Mouse (Mus musculus): ENCODE results near the gene Prph2.

Gene Prph2

DNA sequence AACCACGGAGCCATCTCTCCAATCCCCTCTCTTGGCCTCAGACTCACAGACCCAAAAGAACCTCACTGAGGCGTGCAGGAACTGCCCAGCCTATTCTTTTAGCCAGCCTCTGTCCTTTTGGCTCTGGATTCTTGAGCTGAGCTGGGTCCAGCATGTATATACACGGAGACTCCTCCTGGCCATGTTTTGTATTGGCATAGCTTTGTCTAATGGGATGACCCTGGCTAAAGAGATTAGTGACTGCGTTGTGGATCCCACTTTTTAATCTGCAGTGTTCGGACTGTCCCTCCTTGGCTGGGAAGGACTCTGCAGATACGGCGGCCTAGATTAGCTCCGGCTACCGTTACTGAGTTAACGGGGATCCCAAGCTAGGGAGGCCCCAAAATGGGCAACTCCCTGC, at the start of gene Prph2:
Gene Prph2, plus strand, starts transcription at position 274 of the 400 bp plus-strand sequence.
- no peak for DNase-seq

DNA sequence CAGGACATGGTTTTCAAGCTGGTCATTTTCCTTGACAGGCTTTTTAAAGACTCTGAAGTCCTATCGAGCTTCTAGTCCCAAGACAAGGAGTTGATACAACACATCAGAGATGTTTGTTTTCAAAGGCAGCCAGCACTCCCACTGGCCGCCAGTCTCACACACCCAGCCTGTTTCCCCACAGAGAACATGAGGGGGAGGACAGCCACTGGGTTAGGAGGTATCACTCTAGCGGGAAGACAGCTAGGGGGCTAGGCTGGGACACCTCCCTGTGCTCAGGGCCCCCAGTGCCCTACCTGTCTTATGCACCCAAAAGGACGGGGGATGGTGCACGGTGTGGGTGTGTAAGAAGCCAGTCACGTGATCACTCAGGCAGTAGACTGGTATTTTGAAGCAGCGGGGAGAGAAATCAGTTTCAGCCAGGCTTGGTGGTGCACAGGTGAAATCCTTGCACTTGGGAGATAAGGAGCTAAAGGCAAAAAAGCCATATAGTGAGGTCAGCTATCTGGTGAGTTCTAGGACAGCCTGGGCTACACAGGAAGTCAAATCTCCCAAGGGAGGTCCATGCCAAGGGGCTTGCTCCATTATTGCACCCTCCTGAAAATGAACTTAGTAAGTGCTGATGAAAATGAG, 45.6 kb upstream of the Prph2 start:
- no peak for DNase-seq

DNA sequence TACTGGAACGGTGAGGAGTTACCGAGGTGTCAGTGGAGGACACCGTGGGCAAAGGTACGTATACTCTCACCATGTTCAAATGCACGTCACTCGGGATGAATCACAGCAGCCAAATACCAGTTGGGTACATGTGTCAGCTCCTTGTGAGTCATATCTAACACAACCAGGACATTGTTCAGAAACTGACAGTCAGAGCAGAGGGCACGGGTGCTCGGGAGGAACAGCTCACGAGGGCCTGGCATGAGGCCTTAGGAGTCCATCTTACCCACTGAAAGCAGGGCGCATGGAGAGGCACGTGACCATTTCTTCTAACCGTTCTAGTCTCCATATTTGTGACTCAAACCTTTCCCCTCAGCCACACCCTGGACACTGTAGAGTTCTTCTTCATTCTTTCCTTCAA, 43.4 kb upstream of the Prph2 start:
- DNase-seq = no peak

DNA sequence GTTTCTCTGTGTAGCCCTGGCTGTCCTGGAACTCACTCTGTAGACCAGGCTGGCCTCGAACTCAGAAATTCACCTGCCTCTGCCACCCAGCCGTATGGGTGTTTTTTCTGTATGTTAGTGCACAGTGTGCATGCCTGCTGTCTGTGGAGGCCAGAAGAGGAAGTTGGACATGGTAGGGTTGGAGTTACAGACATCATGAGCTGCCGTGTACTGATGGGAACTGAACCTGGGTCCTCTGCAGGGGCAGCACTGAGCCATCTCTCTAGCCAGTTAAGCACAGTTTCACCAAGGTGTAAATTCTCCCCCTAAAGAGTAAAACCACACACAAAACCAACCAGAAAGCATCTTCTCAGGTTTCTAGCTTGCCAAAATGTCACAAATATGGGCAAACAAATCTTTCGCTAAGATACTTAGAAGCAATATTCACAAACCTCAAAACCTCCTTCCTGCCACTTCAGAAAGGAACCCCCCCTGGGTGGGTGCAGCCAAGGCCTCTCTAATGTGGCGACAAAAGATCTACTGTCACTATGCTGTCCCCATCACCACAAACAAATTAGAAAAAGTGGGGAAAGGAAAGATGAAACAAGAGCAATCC, 40.0 kb upstream of the Prph2 start:
- DNase-seq = no peak

DNA sequence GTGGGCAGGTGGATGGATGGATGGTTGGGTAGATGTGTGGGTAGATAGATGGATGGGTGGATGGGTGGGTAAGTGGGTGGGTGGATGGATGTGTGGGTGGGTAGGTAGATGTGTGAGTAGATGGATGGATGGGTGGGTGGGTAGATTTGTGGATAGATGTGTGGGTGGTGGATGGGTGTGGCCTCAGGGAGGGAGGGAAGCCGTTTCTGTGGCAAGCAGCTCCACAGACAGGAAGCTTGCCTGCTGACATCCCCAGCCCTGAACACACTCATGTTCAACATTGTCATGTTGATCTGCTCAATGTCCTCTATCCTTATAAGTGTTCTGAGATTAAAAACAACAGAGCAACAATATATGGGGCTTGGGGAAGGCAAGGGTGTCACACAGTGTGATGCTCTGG, 39.3 kb upstream of the Prph2 start:
- DNase-seq = no peak

DNA sequence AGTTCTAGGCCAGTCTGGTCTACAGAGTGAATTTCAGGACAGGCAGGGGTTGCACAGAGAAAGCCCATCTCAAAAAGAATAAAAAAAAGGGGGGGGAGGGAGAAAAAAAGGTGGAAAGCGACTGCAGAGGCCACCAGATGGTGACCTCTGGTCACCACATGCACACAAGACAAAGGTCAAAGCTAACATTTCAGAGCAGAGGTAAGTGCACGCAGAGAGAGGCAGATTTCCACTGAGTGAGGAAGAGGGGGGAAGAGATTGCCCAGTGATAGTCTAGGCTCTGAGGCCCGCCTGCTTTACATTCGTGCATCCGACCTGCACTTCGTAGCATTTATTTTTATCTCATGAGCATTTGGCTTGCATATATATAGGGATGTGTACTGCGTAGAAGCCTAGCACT, 37.5 kb upstream of the Prph2 start:
- no peak for DNase-seq

DNA sequence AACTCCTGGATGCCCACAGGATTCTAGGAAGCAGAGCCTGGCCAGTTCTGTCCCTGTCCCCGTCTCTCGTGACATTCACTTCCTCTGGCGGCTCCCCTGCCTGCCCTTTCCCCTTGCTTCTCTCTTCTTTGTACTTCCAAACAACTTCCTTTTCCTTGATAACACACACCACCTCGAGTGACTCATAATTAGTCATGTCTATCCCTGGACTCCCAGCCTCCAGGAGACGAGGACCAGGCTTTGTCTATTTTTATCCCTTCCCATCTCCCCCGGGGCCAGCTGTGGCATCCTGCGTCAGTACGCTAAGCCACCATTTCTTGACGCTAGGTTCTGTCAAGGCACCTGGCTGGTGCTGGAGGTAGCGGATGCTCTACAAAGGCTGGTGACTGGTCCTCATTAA, 36.1 kb upstream of the Prph2 start:
- no peak for DNase-seq

DNA sequence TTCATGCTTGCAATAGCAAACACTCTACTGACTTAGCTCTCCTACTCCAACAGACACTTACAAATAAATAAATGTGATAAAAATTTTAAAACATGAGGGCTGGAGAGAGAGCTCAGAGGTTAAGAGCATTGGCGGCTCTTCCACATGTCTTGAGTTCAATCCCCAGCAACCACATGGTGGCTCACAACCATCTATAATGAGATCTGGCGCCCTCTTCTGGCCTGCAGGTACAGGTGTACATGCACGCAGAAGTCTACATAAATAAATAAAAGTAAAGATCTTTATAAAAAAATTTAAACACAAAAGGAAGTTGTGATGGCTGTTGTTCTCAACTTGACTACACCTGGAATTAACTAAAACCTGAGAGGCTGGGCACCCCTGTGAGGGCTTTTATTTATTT, 34.6 kb upstream of the Prph2 start:
- DNase-seq = no peak

DNA sequence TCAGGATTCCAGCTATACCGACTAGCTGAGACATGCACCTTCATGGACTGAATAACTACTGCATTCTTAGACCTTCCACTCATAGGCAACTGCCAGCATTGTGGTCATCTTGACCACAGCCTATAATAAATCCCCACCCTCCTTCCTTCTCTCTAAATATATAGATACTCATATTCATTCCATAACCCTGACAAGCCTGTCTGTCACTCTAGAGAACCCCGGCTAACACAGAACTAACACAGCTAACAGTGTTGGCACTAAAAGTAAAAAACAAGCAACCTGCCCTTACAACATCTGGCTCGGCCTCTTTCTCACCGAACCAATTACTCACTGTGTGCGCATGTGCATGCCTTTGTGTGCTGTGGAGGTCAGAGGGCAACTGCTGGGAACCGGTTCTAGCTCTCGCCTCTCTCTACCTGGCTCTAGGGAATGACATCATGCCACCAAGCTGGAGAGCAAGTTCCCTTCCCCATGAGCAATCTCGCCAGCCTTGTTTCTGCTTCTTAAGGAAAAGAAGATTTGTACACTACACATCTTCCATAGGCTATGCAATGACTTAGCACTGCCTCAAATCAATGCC, 33.8 kb upstream of the Prph2 start:
- DNase-seq = no peak

DNA sequence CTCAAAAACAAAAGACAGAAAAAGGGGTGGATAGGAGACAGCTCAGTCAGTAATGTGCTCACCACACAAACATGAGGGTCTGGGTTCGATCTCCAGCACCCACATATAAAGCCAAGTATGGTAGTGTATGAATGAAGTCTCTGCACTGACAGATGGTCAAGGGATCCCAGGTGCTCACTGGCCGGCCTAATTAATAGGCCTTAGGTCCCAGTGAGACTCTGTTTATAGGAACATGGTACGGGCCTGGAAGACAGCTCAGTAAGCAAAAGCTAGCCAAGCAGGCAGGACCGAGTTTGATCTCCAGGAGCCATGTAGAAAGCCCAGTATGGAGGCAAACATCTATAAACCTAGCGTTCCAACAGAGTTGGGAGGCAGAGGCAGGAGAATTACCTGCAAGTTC, 33.2 kb upstream of the Prph2 start:
- DNase-seq = peak in 1 of 2 experiments; percentile 37

DNA sequence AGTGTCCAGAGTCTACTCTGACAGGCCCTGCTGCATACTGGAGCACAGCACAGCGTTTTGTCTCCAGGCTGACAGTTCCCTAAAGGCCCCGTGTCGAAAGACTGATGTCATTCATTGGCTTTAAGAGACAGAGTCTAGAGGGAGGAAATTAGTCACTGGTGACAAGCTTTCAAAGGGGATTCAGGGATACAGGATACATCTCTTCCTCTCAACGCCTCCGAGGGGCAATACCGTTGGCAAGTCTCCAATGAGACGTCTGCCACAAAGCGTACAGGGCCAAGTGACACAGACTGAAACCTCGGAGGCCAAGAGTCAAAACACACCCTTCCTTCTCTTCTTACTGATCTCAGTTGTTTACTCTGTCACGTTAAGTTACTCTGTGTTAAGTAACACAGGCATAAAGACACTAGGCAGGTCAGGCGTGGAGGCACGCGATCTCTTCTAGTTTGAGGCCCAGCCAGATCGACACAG, 30.4 kb upstream of the Prph2 start:
- DNase-seq = no peak

DNA sequence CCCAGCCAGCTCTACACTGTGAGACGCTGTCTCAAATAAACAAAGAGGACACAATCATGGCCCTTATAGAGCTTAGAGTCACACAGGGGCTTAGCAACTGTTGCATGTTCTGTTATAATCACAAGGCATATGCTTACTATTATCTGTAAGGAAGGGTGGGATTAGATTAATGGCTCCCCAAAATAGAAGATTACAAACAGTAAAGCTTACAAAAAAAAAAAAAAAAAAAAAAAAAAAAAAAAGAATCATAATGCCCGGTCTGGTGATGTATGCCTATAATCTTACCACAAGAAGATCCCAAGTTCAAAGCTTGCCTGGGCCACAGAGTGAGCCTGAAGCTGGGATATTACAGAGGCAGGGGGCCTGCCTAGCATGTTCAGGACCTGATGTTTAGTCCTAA, 29.9 kb upstream of the Prph2 start:
- DNase-seq = no peak

DNA sequence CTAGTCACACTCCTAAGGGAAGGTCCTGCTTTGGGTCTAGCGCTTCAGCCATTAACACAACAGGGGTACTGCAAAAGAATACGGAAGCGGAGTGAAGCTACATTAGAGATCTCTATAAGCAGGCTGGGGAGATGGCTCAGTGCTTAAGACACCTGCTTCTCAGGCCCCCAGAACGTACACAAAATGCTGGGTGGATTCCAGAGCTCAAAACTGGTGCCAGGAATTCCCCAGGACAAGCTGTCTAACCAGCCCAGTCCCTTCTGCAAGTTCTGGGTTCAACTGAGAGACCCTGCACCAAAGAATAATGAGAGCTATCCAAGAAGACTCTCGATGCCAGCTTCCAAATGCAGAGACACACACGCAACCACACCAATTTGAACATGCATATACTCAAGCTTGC, 28.5 kb upstream of the Prph2 start:
- DNase-seq = no peak

DNA sequence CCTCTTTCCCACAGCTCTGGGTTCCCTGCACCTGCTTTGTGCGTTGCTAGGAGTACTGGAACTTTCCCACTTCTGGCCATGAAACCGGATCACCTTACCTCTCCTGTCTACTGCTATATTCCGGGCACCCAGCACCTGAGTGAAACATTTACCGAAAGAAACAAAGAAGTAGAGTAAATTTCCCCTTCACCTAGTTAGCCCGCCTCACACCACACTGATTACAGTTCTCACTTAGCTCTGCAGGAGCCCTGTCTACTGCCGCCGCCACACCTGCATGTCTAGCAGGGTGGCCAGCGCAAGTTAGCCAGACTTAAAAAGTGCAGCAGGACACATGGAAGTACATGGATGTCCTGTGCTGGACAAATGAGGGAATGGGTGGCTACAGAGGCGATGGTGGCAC, 27.2 kb upstream of the Prph2 start:
- DNase-seq = no peak

DNA sequence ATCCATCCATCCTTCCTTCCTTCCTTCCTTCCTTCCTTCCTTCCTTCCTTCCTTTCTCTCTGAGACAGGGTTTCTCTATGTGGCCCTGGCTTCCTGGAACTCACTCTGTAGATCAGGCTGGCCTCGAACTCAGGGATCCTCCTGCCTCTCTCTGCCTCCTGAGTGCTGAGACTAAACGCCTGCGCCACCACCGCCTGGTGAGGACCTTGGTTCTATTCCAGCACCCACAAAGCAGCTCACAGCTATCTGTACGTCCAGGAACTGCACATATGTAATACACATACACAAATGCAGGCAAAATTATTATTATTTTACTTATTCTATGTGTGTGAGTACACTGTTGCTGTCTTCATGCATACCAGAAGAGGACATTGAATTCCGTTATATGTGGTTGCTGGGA, 25.5 kb upstream of the Prph2 start:
- DNase-seq = no peak

DNA sequence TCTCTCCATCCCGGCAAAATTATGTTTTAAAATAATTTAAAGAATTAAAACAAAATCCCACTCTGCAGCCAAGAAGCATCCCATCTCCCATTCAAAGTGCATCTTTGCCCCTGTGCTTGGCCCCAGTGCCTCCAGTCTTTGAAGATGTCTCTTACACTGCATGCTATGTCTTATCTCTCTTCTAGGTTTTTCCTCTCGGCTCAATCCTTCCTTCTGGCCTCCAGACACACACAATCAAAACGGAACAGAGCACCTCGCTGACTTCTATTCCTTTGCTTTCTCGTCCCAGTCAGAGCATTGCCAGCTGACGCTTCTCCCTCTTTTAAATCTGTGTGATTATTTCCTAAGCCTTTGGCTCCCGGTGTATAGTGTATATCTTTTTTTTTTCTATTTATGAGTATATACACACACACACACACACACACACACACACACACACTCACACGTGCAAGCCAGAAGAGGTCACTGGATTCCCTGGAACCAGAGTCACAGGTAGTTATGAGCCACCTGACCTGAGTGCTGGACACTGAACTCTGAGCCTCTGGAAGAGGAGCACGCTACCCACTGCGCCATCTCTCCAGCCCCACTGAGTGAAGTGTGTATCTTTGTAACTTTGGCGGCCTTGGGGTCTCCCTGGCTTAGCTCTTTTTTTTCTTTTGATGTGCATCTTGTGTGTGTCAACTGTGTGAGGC, 24.9 kb upstream of the Prph2 start:
- no peak for DNase-seq

DNA sequence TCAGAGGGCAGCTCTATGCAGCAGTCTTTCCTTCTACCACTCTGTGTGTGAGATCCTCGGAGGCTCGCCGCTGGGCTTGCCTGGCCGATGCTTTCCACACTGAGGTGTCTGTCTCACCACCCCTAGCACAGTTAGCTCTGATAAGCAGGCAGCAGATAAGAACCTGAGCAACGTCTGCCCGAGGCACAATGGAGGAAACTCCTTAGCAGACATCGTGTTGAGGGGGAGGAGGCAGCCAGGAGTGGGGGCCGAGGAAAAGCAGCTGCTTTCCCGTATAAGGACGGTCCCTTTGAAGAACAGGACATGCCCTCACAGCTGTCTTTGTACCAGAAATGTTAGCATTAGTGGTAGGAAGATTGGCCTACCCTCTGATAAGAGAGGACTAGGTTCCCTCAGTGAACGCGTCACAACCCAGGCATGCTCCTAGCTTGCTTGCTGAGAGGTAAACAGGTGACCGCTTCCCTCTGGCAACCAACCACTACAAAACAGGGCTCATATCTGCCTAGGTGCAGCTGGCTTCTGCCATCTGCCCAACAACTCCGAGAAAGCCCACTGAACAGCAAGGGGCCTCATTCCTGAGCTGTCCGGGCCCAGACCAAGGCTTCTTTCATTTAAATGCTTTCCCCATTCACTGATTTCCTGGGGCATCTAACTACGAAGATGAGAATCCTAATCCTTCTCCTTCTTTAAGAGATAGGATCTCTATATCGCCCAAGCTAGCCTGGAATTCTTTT, 24.2 kb upstream of the Prph2 start:
- peak in 1 of 2 experiments; percentile 37 for DNase-seq

DNA sequence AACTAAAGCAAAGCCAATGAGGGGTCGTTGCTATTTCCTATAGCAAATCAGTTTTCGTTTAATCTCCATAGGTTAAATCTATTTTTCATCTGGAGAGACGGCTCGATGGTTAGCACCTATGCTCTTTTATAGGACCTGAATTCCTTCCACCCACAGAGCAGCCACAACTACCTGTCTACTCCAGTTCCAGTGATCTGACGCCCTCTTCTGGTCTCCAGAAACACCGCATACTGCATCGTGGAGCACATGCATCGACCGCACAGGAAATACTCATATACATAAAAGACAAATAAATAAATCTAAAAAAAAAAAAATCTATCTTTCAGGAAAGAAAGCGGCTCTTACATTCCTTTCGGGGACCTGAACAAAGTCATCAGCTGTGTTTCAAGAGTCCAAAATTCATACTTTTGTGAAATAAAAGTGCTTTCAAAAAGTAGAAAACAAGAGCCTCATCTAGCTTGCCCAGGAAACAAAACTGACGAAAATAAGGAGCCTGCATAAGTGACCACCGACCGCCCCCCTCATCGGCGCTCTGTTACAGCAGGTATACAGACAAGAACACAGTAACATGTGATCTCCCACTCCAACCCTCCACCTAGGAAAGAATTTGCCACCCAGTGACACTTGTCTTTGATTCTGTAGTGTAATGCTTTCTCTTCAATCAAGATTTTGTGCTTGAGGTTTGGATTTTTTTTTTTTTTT, 21.6 kb upstream of the Prph2 start:
- peak; percentile 69 to 76 for DNase-seq

DNA sequence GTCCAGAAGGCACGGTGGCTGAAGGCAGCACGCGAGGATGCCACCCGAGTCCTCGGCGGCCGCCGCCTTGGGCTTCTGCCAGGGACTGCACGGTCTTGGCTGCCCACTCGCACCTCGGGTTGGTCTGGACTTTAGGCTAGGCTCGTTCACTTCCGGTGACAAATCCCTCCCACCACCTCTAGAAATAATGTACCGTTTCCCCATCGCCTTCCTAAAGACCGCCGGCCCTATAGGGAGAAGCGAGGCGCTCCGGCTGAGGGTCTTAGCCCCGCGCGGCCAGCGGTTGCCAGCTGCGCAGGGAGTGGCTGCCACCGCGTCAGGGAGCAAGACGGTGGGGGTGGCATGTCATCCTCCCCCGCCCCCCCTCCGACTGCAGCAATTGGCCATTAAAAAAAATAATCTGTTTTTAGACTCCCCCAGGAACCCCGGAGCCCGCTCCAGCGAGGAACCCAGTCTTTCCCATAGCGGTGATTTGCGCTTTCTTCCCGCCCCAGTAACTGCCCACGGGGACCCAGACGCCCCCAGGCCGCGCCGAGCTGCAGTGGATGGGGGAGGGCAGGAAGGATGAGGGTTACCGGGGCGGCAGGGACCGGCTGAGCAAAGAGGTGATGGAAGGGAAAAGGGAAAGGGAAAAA, 20.7 kb upstream of the Prph2 start:
- peak; percentile 83 to 88 for DNase-seq

DNA sequence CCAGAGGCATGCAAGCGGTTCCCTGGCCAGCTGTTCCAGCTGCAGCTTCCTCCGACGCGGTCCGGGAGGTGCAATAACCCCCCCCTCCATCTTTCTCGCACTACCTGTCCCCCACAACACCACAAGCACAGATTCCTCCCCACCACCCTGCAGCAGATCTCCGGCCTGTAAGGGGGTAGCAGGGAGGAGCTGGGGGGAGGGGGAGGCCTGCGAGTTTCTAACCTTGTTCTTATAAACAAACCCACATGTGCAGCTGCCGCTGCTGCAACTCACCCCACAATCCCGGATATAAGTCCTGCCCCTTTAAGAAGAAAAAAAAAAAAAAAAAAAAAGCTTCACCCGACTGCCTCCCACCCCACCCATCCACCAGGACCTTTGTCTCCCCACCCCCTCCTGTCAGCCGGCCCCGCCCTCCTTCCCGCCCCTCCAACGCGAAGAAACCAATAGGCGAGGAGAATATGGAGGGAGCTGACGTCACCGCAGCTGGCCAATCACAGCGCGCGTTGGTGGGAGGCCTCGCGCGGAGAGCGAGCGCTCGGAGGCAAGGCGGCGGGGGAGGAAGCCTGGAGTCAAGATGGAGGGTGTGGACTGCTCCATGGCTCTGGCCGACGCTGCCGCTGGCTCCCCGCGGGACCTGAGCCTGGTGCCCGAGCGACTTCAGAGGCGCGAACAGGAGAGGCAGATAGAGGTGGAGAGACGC, 20.0 kb upstream of the Prph2 start, which contains the start of gene Tbcc:
Gene Tbcc, plus strand, starts transcription at position 569 of the 700 bp plus-strand sequence.
- peak; percentile 97 to 98 for DNase-seq

DNA sequence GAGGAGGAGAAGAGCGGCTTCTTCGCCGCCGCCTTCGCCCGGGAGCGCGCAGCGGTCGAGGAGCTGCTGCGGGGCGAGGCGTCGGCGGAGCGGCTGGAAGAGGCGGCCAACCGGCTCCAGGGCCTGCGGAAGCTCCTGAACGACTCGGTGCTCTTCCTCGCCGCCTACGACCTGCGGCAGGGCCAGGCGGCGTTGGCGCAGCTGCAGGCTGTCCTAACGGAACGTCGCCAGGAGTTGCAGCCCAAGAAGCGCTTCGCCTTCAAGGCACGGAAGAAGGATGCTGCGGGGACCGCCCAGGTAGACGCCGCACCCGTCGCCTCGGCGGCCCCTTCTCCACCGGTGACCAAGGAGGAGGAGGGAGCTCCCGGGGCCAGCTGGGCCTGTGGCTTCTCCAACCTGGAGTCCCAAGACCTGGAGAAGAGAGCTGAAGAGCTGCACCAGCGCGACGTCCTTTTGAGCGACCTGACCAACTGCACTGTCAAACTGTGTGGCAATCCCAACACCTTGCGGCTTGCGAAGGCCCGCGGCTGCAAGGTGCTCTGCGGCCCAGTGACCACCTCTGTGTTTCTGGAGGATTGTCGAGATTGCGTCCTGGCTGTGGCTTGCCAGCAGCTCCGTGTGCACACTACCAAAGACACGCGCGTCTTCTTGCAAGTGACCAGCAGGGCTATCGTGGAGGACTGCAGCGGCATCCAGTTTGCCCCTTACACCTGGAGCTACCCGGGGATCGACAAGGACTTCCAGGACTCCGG, 19.2 kb upstream of the Prph2 start:
- peak; percentile 54 to 70 for DNase-seq
